In the genomic region with DNA sequence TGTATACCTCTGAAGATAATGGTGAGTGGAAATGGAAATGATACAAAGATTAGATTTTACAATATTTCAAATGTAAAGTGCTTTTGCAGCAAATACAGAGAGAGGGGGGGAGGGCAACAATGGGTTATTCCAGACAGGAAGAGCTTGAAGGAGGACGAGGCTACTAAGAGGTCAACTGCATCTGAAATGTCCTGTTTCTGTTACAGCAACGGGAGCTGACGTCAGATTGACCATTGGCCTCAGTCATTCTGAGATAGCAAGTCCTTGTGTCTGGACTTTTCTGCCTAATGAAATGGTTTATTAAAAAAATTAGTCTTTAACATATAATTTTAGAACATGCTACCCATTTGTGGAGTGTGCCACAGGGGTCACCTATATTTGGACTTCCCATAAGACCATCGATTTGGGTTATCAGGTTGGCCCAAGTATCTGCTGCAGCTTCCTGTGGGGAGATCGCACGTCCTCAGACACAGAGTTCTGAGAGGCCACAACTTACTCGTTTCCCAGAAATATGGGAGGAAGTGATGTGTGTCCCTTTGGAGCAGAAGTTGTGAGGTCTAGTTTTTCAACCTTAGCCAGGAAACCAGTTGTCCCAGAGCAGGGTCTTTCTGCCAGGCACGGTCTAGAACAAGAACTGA, we compare ENCODE assay signal across 27 mouse cellular contexts. TPM values are rescaled to one million over a fixed set of nuclear protein-coding genes. Genes with fewer than 3 reads are reported as not detected.
A peak's percentile ranks its signal among the peaks of the same experiment; 100 is the strongest.
DNase-seq lines count a peak whose midpoint lies in the region; ATAC-seq and TF ChIP-seq lines count a peak whose summit lies in the region.
"Had no signal": no experiment of that assay in that cellular context is flagged by ENCODE, and none has a peak within 500 bp of the region (broad histone marks: within the 10 kb centered on the region; RNA-seq: fewer than 3 reads in every experiment).

No protein-coding gene starts in this region.

- H3K4me1 ChIP-seq in kidney, adult 2 months (ENCODE audit: control insufficient read depth, insufficient read depth, low read length): no peaks in the 10 kb centered on the region
- peaks cover 0 to 7% of the 10 kb centered on the region in 2 experiments; a peak in 1 of 4 replicates for H3K4me1 ChIP-seq in MEL (ENCODE audit: control insufficient read depth in 1 of 2, insufficient read depth in 2 of 2, low read length in 2 of 2)
- peaks cover 12% of the 10 kb centered on the region for H3K4me1 ChIP-seq in liver, embryonic 11.5 days (replicated peaks; ENCODE audit: control insufficient read depth, insufficient read depth, low read length)
- no peaks in the 10 kb centered on the region for H3K4me1 ChIP-seq in liver, embryonic 16.5 days (ENCODE audit: control insufficient read depth, low read depth, low read length)
- no peaks in the 10 kb centered on the region for H3K4me1 ChIP-seq in hindbrain, embryonic 11.5 days (replicated peaks; ENCODE audit: control insufficient read depth, insufficient read depth, low read length)

- no peak overlapping the region for H3K9ac ChIP-seq in MEL (ENCODE audit: control insufficient read depth, low read depth, low read length, poor library complexity, severe bottlenecking)
- H3K9ac ChIP-seq in liver, embryonic 11.5 days (ENCODE audit: low read depth, low read length): no peak overlapping the region
- no peak overlapping the region for H3K9ac ChIP-seq in liver, embryonic 16.5 days (ENCODE audit: low read depth, low read length)
- no peak overlapping the region for H3K9ac ChIP-seq in hindbrain, embryonic 11.5 days (ENCODE audit: low read depth, low read length)
- H3K9ac ChIP-seq: forebrain, postnatal 0 days; hindbrain, embryonic 13.5 days; kidney, embryonic 15.5 days; limb, embryonic 13.5 days; lung, embryonic 14.5 days had no signal

- peak overlapping the region; percentile 13; the same call in 1 of the 2 replicates for H3K4me2 ChIP-seq in liver, embryonic 11.5 days
- H3K4me2 ChIP-seq in liver, embryonic 16.5 days (ENCODE audit: low read depth, low read length): no peak overlapping the region
- no peak overlapping the region for H3K4me2 ChIP-seq in hindbrain, embryonic 11.5 days (replicated peaks; ENCODE audit: low read depth, low read length)
- H3K4me2 ChIP-seq: hindbrain, embryonic 13.5 days; kidney, embryonic 15.5 days; limb, embryonic 13.5 days; lung, embryonic 14.5 days; midbrain, embryonic 11.5 days had no signal

- no peaks in the 10 kb centered on the region for H3K36me3 ChIP-seq in kidney, adult 2 months (ENCODE audit: control insufficient read depth, insufficient read depth, low read length)
- H3K36me3 ChIP-seq in MEL (ENCODE audit: control insufficient read depth in 1 of 2, insufficient read depth in 2 of 2, low read length in 2 of 2): peaks cover 0 to 2% of the 10 kb centered on the region in 2 experiments; a peak in 2 of 4 replicates
- H3K36me3 ChIP-seq in liver, embryonic 11.5 days (ENCODE audit: control insufficient read depth, insufficient read depth, low read length): no peaks in the 10 kb centered on the region
- no peaks in the 10 kb centered on the region for H3K36me3 ChIP-seq in liver, embryonic 16.5 days (ENCODE audit: control insufficient read depth, insufficient read depth)
- no peaks in the 10 kb centered on the region for H3K36me3 ChIP-seq in hindbrain, embryonic 11.5 days (ENCODE audit: control insufficient read depth, insufficient read depth, low read length)
- H3K36me3 ChIP-seq: hindbrain, embryonic 13.5 days; kidney, embryonic 15.5 days; limb, embryonic 13.5 days had no signal

- TF ChIP-seq CTCF in kidney, adult 2 months (conservative IDR thresholded peaks at IDR 0.05; ENCODE audit: insufficient read depth, insufficient read length, low read depth, low read length): no peak
- TF ChIP-seq CTCF in MEL (IDR thresholded peaks at IDR 0.05 in 2 of 3, conservative IDR thresholded peaks at IDR 0.05 in 1 of 3; ENCODE audit: control insufficient read depth in 1 of 3, insufficient read depth in 1 of 3, low read depth in 2 of 3, low read length in 3 of 3, poor library complexity in 1 of 3, severe bottlenecking in 1 of 3): no peak

- 0 out of 4 replicates have a peak, but pooled peaks of 1 of the 2 experiments have one; percentile 9 for TF ChIP-seq EP300 in MEL (IDR thresholded peaks at IDR 0.05; ENCODE audit: low read depth in 1 of 2, low read length in 2 of 2)

- no peak overlapping the region for H3K27ac ChIP-seq in kidney, adult 2 months (ENCODE audit: insufficient read depth, low read depth, low read length)
- H3K27ac ChIP-seq in MEL (ENCODE audit: control insufficient read depth, low read depth, low read length): no peak overlapping the region
- H3K27ac ChIP-seq in liver, embryonic 11.5 days (ENCODE audit: low read depth, low read length): no peak overlapping the region
- no peak overlapping the region for H3K27ac ChIP-seq in liver, embryonic 16.5 days (ENCODE audit: low read length)
- H3K27ac ChIP-seq in hindbrain, embryonic 11.5 days (ENCODE audit: low read depth, low read length): no peak overlapping the region
- H3K27ac ChIP-seq: hindbrain, embryonic 13.5 days; kidney, embryonic 15.5 days; limb, embryonic 13.5 days had no signal

- no peaks in the 10 kb centered on the region for H3K27me3 ChIP-seq in kidney, adult 2 months (replicated peaks; ENCODE audit: control insufficient read depth, insufficient read depth, low read length)
- H3K27me3 ChIP-seq in MEL (ENCODE audit: control insufficient read depth in 1 of 2, insufficient read depth in 2 of 2, low read length in 2 of 2): no peaks in the 10 kb centered on the region
- no peaks in the 10 kb centered on the region for H3K27me3 ChIP-seq in liver, embryonic 11.5 days (replicated peaks; ENCODE audit: control insufficient read depth, insufficient read depth, low read length)
- H3K27me3 ChIP-seq in liver, embryonic 16.5 days (ENCODE audit: control insufficient read depth, insufficient read depth, low read depth, low read length): no peaks in the 10 kb centered on the region
- H3K27me3 ChIP-seq in hindbrain, embryonic 11.5 days (ENCODE audit: control insufficient read depth, insufficient read depth, low read length): no peaks in the 10 kb centered on the region
- H3K27me3 ChIP-seq: CH12.LX; hindbrain, embryonic 13.5 days; kidney, embryonic 15.5 days; limb, embryonic 13.5 days had no signal

- no peaks in the 10 kb centered on the region for H3K79me2 ChIP-seq in MEL (ENCODE audit: control insufficient read depth, insufficient read depth, low read length, poor library complexity)

- peak; percentile 9 for DNase-seq in kidney, adult 2 months
- DNase-seq in kidney, postnatal 36 days: no peak
- DNase-seq in MEL (ENCODE audit: low read depth, low spot score): peak; percentile 13
- DNase-seq in liver, embryonic 11.5 days (ENCODE audit: low spot score): no peak
- DNase-seq in hindbrain, embryonic 11.5 days (ENCODE audit: low spot score): no peak
- no peak for DNase-seq in right cerebral cortex, postnatal 25 days
- DNase-seq: adrenal gland, postnatal 14 days; cerebellum, adult 11-12 months; cerebellum, postnatal 10 days; forebrain, postnatal 0 days; heart, postnatal 36 days; kidney, adult 11 months; kidney, postnatal 25 days; lung, embryonic 14.5 days; lung, postnatal 14 days; spleen, adult 18-20 months; thymus, postnatal 36 days had no signal

- ATAC-seq in liver, embryonic 11.5 days (replicated peaks; ENCODE audit: low FRiP score): peak; percentile 66; the same call in 1 of the 2 replicates
- peak; percentile 59 for ATAC-seq in liver, embryonic 16.5 days (ENCODE audit: low read depth)
- ATAC-seq in hindbrain, embryonic 11.5 days (ENCODE audit: low FRiP score): no peak
- ATAC-seq: forebrain, postnatal 0 days; inflammation-experienced regulatory T-cells, adult 6 months; midbrain, embryonic 16.5 days had no signal

- 61% methylated on average over 8 of the region's 8 CpGs for WGBS in kidney, adult 2 months
- WGBS in liver, embryonic 11.5 days: 35% methylated on average over 8 of the region's 8 CpGs
- whole genome bisulfite sequencing in liver, embryonic 16.5 days (ENCODE audit: insufficient replicate concordance): 9% methylated on average over 8 of the region's 8 CpGs
- 81% methylated on average over 8 of the region's 8 CpGs for WGBS in hindbrain, embryonic 11.5 days

- H3K4me3 ChIP-seq in kidney, adult 2 months (ENCODE audit: insufficient read depth, low read depth, low read length): no peak overlapping the region
- no peak overlapping the region for H3K4me3 ChIP-seq in MEL (ENCODE audit: control insufficient read depth in 1 of 2, insufficient read depth in 1 of 2, low read depth in 2 of 2, low read length in 2 of 2)
- H3K4me3 ChIP-seq in liver, embryonic 11.5 days (ENCODE audit: low read depth, low read length): no peak overlapping the region
- no peak overlapping the region for H3K4me3 ChIP-seq in liver, embryonic 16.5 days (ENCODE audit: low read depth, low read length)
- H3K4me3 ChIP-seq in hindbrain, embryonic 11.5 days (ENCODE audit: low read depth, low read length): no peak overlapping the region
- H3K4me3 ChIP-seq: erythroblast, embryonic 14.5 days; hindbrain, embryonic 13.5 days; kidney, embryonic 15.5 days; limb, embryonic 13.5 days had no signal

- no peak for TF ChIP-seq RAD21 in MEL (IDR thresholded peaks at IDR 0.05; ENCODE audit: low read depth, low read length)

- TF ChIP-seq POLR2A in kidney, adult 2 months (IDR thresholded peaks at IDR 0.05; ENCODE audit: low read depth, low read length): no peak
- no peak for TF ChIP-seq POLR2A in MEL (IDR thresholded peaks at IDR 0.05; ENCODE audit: control insufficient read depth in 1 of 2, insufficient read depth in 1 of 2, low read depth in 1 of 2, low read length in 2 of 2, poor library complexity in 1 of 2)

- H3K9me3 ChIP-seq in MEL (replicated peaks; ENCODE audit: insufficient read depth, low read length): no peaks in the 10 kb centered on the region
- no peaks in the 10 kb centered on the region for H3K9me3 ChIP-seq in liver, embryonic 11.5 days (ENCODE audit: control insufficient read depth, low read length)
- no peaks in the 10 kb centered on the region for H3K9me3 ChIP-seq in liver, embryonic 16.5 days (replicated peaks; ENCODE audit: control insufficient read depth, low read length)
- H3K9me3 ChIP-seq in hindbrain, embryonic 11.5 days (ENCODE audit: control insufficient read depth, low read length): no peaks in the 10 kb centered on the region
- H3K9me3 ChIP-seq: hindbrain, embryonic 13.5 days; kidney, embryonic 15.5 days; limb, embryonic 13.5 days had no signal

TF ChIP-seq in MEL, 35 proteins besides CTCF, POLR2A, EP300 and RAD21:
- peak; percentile 38; the same call in 1 of the 2 replicates for TF ChIP-seq TAL1 (IDR thresholded peaks at IDR 0.05; ENCODE audit: low read length)
- TF ChIP-seq MEF2A (IDR thresholded peaks at IDR 0.05; ENCODE audit: extremely low read depth, insufficient replicate concordance, low read depth, low read length, poor library complexity, severe bottlenecking): no peak
TF ChIP-seq in MEL: peak in this region for 1.

RNA-seq across cellular contexts. Expression of a gene that starts 48.0 kb away (rescaled TPM):
- polyA plus RNA-seq in kidney, adult 2 months (2012; rRNA removed): 0.09 and 0.31 TPM in 2 replicates
- total RNA-seq in MEL (2012; rRNA removed): 4.2 and 5.7 TPM in 2 replicates
- polyA plus RNA-seq in MEL (2012; ENCODE audit: insufficient read depth in 1 of 2, insufficient read length in 2 of 2, low read depth in 1 of 2, low replicate concordance in 2 of 2, missing spikeins in 1 of 2): 10 to 100 TPM; 16.2 to 26.4 TPM
- 18.1 and 18.8 TPM in 2 replicates for polyA plus RNA-seq in liver, embryonic 11.5 days (2014; fragmentation: Nextera tagmentation; extraction: Ambion mirVana)
- polyA plus RNA-seq in liver, embryonic 16.5 days (2015; fragmentation: Nextera tagmentation; extraction: Ambion mirVana): 6.6 and 7.8 TPM in 2 replicates
- 28.6 and 30.8 TPM in 2 replicates for polyA plus RNA-seq in hindbrain, embryonic 11.5 days (2014; fragmentation: Nextera tagmentation; extraction: Ambion mirVana)
- total RNA-seq: neutrophil, adult 5-6 weeks had no signal

Comparison
In these comparisons a context has a peak if more than half of its experiments do, and no peak if none do; other contexts are left out.
1. DNase-seq: peak in kidney, adult 2 months (single experiment) and MEL (single experiment); none in kidney, postnatal 36 days (0 of 2), liver, embryonic 11.5 days (single experiment), hindbrain, embryonic 11.5 days (single experiment) and right cerebral cortex, postnatal 25 days (single experiment).